Mouse (Mus musculus) limb, embryonic 11.5 days (tissue): ENCODE measurements around the gene Efhd2. TPM values are rescaled to one million over a fixed set of nuclear protein-coding genes. Genes with fewer than 3 reads are reported as not detected.

Experiments used
- ATAC-seq: fragments of 200-750 bp; cut with Nextera tagmentation; 2 replicates; pipeline ENCODE4 v1.8.0; 2017; ENCODE audit warnings: low read depth; ENCODE audit not compliant: insufficient number of reproducible peaks, low FRiP score, low TSS enrichment
- DNase-seq: peaks from one replicate; pipeline ENCODE4 v3.0.0-alpha.2; 2015; ENCODE audit warnings: low spot score
- H3K27ac ChIP-seq: fragments of 300-500 bp; sonication (generic); replicated peaks from 2 replicates; pipeline ENCODE4 v1.5.1; 2014; ENCODE audit warnings: low read depth, mild to moderate bottlenecking, low read length
- H3K27me3 ChIP-seq: fragments of 300-500 bp; sonication (generic); 2 replicates; pipeline ENCODE4 v1.6.1; 2014; ENCODE audit warnings: mild to moderate bottlenecking, low read length, mixed read lengths; ENCODE audit not compliant: control insufficient read depth, insufficient read depth
- H3K36me3 ChIP-seq: fragments of 300-500 bp; sonication (generic); 2 replicates; pipeline ENCODE4 v1.6.1; 2014; ENCODE audit warnings: mild to moderate bottlenecking, low read length, moderate library complexity, mixed read lengths; ENCODE audit not compliant: control insufficient read depth, insufficient read depth
- H3K4me1 ChIP-seq: fragments of 300-500 bp; sonication (generic); 2 replicates; pipeline ENCODE4 v1.6.1; 2014; ENCODE audit warnings: low read length, mixed read lengths; ENCODE audit not compliant: control insufficient read depth, insufficient read depth
- H3K4me2 ChIP-seq: fragments of 300-500 bp; sonication (generic); 2 replicates; pipeline ENCODE4 v1.6.1; 2014; ENCODE audit warnings: low read depth, mild to moderate bottlenecking, moderate library complexity; ENCODE audit not compliant: severe bottlenecking
- H3K4me3 ChIP-seq: fragments of 300-500 bp; sonication (generic); 2 replicates; pipeline ENCODE4 v1.5.1; 2014; ENCODE audit warnings: low read depth, low read length
- H3K9ac ChIP-seq: fragments of 300-500 bp; sonication (generic); 2 replicates; pipeline ENCODE4 v1.6.1; 2014; ENCODE audit warnings: mild to moderate bottlenecking, low read length
- H3K9me3 ChIP-seq: fragments of 300-500 bp; sonication (generic); 2 replicates; pipeline ENCODE4 v1.6.1; 2016; ENCODE audit warnings: low read length; ENCODE audit not compliant: control insufficient read depth
- WGBS: fragments of 180-500 bp; shearing (Covaris S2); extraction: QIAGEN DNeasy Blood & Tissue Kit; methylation state at CpG from one replicate; pipeline ENCODE4 v1.1.7; 2014; 5-methylcytosine and 5-hydroxymethylcytosine counted together
- polyA plus RNA-seq: library from polyadenylated mRNA; unstranded; fragments of >200 nt; fragmentation: Nextera tagmentation; extraction: Ambion mirVana; gene quantifications from 2 replicates; pipeline ENCODE4 v1.2.1, GENCODE M21; 2014

Efhd2 gene
- polyA plus RNA-seq, 1 experiment from 2014 or later, result 19.8 TPM

- 13% methylated on average over 8 of the region's 8 CpGs for WGBS
- H3K4me1 ChIP-seq, result peaks cover 10% of the 10 kb centered on the region
Observed at GRCm38 (mm10) chr4:141875481-141876108, 875 bp upstream of the Efhd2 start.

DNA sequence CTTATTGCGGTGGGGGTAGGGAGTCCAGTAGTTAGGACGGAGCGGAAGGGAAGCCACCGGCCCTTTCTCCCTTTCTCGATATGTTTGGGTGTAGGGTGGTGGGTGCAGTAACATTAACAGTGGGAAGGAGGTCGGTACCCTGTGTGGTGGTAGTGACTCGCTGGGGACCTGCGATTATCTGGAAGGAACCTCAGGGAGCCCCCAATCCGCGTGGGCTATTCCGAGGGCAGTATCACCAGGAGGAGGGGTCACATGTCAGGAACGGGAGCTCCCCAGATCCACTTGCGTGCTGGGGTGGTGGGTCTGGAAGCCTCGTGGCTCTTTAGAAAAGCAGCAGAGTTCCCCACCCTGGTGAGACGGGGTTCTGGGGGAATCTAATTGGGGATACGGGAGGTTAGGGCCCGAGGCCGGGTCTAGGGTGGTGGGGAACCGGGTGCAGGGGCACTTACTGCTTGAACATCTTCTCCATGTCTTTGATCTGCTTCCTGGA, 564 bp downstream of the Efhd2 start:
- Histone ChIP-seq H3K4me1 (peaks cover 10% of the 10 kb centered on the region), H3K9ac (peak overlapping the region; percentile 73), H3K4me2 (peak overlapping the region; percentile 98), H3K27me3 (no peaks in the 10 kb centered on the region), H3K4me3 (peak overlapping the region; percentile 68), H3K9me3 (no peaks in the 10 kb centered on the region), H3K36me3 (no peaks in the 10 kb centered on the region), H3K27ac (no peak overlapping the region)
- ATAC-seq (peak; percentile 32; the same call in 1 of the 2 replicates), DNase-seq (no peak)
- 2% methylated on average over 18 of the region's 19 CpGs for WGBS

More at GRCm38 (mm10) chr4:141875481-141876108, 875 bp upstream of the Efhd2 start:
- Histone ChIP-seq H3K4me2 (peak overlapping the region; percentile 98; the same call in 1 of the 2 replicates), H3K9me3 (no peaks in the 10 kb centered on the region), H3K9ac (no peak overlapping the region), H3K36me3 (no peaks in the 10 kb centered on the region), H3K4me3 (peak overlapping the region; percentile 68; the same call in 1 of the 2 replicates), H3K27me3 (no peaks in the 10 kb centered on the region), H3K27ac (no peak overlapping the region)
- DNase-seq (no peak), ATAC-seq (no peak)

- Histone ChIP-seq H3K4me2 (no peak overlapping the region), H3K4me3 (no peak overlapping the region), H3K9me3 (no peaks in the 10 kb centered on the region), H3K4me1 (peaks cover 10% of the 10 kb centered on the region), H3K9ac (no peak overlapping the region), H3K27ac (no peak overlapping the region), H3K36me3 (no peaks in the 10 kb centered on the region), H3K27me3 (no peaks in the 10 kb centered on the region)
- ATAC-seq (no peak), DNase-seq (no peak)
- 80% methylated on average over 9 of the region's 9 CpGs for WGBS
Observed at GRCm38 (mm10) chr4:141872977-141873376, 1.7 kb downstream of the Efhd2 start.

GRCm38 (mm10) chr4:141871909-141872308, 2.8 kb downstream of the Efhd2 start:
- WGBS, result 69% methylated on average over 9 of the region's 9 CpGs
- H3K36me3 ChIP-seq, result no peaks in the 10 kb centered on the region
- no peak for DNase-seq
- no peaks in the 10 kb centered on the region for H3K9me3 ChIP-seq
- no peak overlapping the region for H3K4me3 ChIP-seq
- peaks cover 10% of the 10 kb centered on the region for H3K4me1 ChIP-seq
- ATAC-seq, result no peak
- no peaks in the 10 kb centered on the region for H3K27me3 ChIP-seq
- no peak overlapping the region for H3K4me2 ChIP-seq
- H3K27ac ChIP-seq, result no peak overlapping the region
- peak overlapping the region; percentile 34; the same call in 1 of the 2 replicates for H3K9ac ChIP-seq

DNA sequence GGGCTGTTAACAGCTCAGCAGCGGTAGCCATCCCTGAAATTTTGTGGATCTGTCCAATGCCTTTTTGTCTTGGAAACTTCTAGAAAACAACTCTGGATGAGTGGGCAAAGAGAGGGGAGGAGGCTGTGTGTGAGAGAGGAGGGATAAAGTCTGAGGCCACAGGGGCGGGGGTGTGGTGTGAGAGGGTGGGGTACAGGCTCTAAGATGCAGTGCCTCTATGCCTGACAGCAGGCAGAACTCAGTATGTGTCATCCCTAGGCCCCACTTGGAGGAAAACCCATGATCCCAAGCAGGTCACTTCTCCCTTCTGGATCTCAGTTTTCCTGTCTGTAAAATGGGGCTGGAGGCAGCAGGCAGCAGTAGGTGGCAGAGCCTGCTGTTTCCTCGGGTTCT, 3.4 kb downstream of the Efhd2 start:
- no peak overlapping the region for H3K9ac ChIP-seq
- H3K27ac ChIP-seq, result no peak overlapping the region
- H3K9me3 ChIP-seq, result no peaks in the 10 kb centered on the region
- ATAC-seq (no peak), DNase-seq (no peak)
- H3K4me3 ChIP-seq, result no peak overlapping the region
- H3K4me1 ChIP-seq, result peaks cover 10% of the 10 kb centered on the region
- no peaks in the 10 kb centered on the region for H3K36me3 ChIP-seq
- H3K4me2 ChIP-seq, result no peak overlapping the region
- WGBS, result 88% methylated on average over 3 of the region's 3 CpGs
- no peaks in the 10 kb centered on the region for H3K27me3 ChIP-seq

- no peaks in the 10 kb centered on the region for H3K27me3 ChIP-seq
- WGBS, result 76% methylated on average over 11 of the region's 11 CpGs
- no peak overlapping the region for H3K4me3 ChIP-seq
- 0 out of 2 replicates have a peak overlapping the region, but pooled peaks have one; percentile 17 for H3K9ac ChIP-seq
- H3K9me3 ChIP-seq, result no peaks in the 10 kb centered on the region
- DNase-seq (no peak), ATAC-seq (no peak)
- no peak overlapping the region for H3K4me2 ChIP-seq
- H3K27ac ChIP-seq, result no peak overlapping the region
- H3K4me1 ChIP-seq, result peaks cover 10% of the 10 kb centered on the region
- H3K36me3 ChIP-seq, result no peaks in the 10 kb centered on the region
Observed at GRCm38 (mm10) chr4:141870666-141871332, 3.9 kb downstream of the Efhd2 start.

DNA sequence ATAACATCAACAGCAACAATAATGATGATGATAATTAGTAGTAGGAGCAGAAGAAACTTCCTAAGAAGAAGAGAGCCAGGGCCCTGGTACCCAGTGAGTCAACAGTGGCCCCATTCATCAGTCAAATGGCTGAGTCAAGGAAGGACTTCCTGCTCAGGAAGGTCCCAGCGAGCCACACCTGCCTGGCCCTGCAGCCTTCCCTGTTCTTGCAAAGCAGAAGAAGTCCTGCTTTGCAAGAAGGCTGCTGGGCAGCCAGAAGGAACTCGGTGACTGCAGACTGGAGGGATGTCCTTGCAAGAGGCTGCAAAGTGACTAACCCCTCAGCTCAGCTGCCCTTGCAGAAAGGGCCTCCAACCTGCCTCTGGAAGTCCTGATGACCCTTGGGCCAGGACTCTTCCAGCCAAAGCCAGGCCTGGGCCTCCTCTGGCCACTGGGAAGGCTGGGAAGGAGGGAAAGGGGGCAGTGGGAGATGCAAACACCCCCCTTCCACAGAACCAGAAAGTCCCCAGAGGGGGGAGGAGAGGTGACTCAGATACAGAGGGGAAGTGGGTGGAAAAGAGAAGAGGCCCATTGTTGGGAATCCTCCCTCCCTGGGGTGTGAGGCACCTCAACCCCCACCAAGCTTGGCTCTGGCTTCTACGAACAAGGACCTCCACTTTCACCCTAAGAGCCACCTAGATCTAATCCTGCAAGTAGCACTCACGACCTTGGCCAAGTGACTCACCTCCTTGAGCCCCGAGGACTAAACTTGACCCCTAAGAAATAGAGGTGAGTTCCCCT, 5.1 kb downstream of the Efhd2 start:
- no peaks in the 10 kb centered on the region for H3K9me3 ChIP-seq
- H3K4me1 ChIP-seq, result peaks cover 6% of the 10 kb centered on the region; the same call in 1 of the 2 replicates
- no peaks in the 10 kb centered on the region for H3K36me3 ChIP-seq
- H3K9ac ChIP-seq, result no peak overlapping the region
- H3K4me3 ChIP-seq, result no peak overlapping the region
- no peak overlapping the region for H3K27ac ChIP-seq
- no peak for ATAC-seq
- WGBS, result 86% methylated on average over 5 of the region's 5 CpGs
- no peaks in the 10 kb centered on the region for H3K27me3 ChIP-seq
- no peak for DNase-seq
- H3K4me2 ChIP-seq, result no peak overlapping the region

- Histone ChIP-seq H3K9me3 (no peaks in the 10 kb centered on the region), H3K9ac (no peak overlapping the region), H3K4me1 (peaks cover 3% of the 10 kb centered on the region; the same call in 1 of the 2 replicates), H3K27me3 (no peaks in the 10 kb centered on the region), H3K4me2 (no peak overlapping the region), H3K4me3 (no peak overlapping the region), H3K27ac (no peak overlapping the region), H3K36me3 (no peaks in the 10 kb centered on the region)
- no peak for ATAC-seq
- WGBS, result 77% methylated on average over 10 of the region's 10 CpGs
- DNase-seq, result no peak
Observed at GRCm38 (mm10) chr4:141868051-141868450, 6.7 kb downstream of the Efhd2 start.
